Mouse (Mus musculus) neural tube, embryonic 15.5 days (tissue): ENCODE measurements around the gene Glra4. TPM values are rescaled to one million over a fixed set of nuclear protein-coding genes. Genes with fewer than 3 reads are reported as not detected.

Experiments
- ATAC-seq: fragments of 200-750 bp; cut with Nextera tagmentation; 2 replicates; pipeline ENCODE4 v1.8.0; 2017; ENCODE audit warnings: mild to moderate bottlenecking, moderate TSS enrichment, moderate library complexity; ENCODE audit not compliant: low FRiP score
- H3K27ac ChIP-seq: fragments of 300-500 bp; sonication (generic); replicated peaks from 2 replicates; pipeline ENCODE4 v1.5.1; 2015; ENCODE audit warnings: mild to moderate bottlenecking, inconsistent platforms
- H3K27me3 ChIP-seq: fragments of 300-500 bp; sonication (generic); replicated peaks from 2 replicates; pipeline ENCODE4 v1.6.1; 2015; ENCODE audit warnings: inconsistent platforms
- H3K36me3 ChIP-seq: fragments of 300-500 bp; sonication (generic); 2 replicates; pipeline ENCODE4 v1.6.1; 2015; ENCODE audit warnings: inconsistent platforms
- H3K4me1 ChIP-seq: fragments of 300-500 bp; sonication (generic); 2 replicates; pipeline ENCODE4 v1.6.1; 2015; ENCODE audit warnings: inconsistent platforms
- H3K4me2 ChIP-seq: fragments of 300-500 bp; sonication (generic); 2 replicates; pipeline ENCODE4 v1.6.1; 2015; ENCODE audit warnings: inconsistent platforms, mild to moderate bottlenecking, moderate library complexity
- H3K4me3 ChIP-seq: fragments of 300-500 bp; sonication (generic); replicated peaks from 2 replicates; pipeline ENCODE4 v1.5.1; 2015; ENCODE audit warnings: mild to moderate bottlenecking, inconsistent platforms
- H3K9ac ChIP-seq: fragments of 300-500 bp; sonication (generic); replicated peaks from 2 replicates; pipeline ENCODE4 v1.6.1; 2015; ENCODE audit warnings: mild to moderate bottlenecking, inconsistent platforms
- H3K9me3 ChIP-seq: fragments of 300-500 bp; sonication (generic); replicated peaks from 2 replicates; pipeline ENCODE4 v1.6.1; 2016; ENCODE audit warnings: inconsistent platforms
- WGBS: fragments of 180-500 bp; shearing (Covaris S2); methylation state at CpG from one replicate; pipeline ENCODE4 v1.1.7; 2015; ENCODE audit warnings: mixed read lengths; 5-methylcytosine and 5-hydroxymethylcytosine counted together
- polyA plus RNA-seq: library from polyadenylated mRNA; unstranded; fragments of >200 nt; fragmentation: Nextera tagmentation; extraction: Ambion mirVana; gene quantifications from 2 replicates; pipeline ENCODE4 v1.2.1, GENCODE M21; 2015

The Glra4 gene
- polyA plus RNA-seq, 1 experiment from 2014 or later: not detected

- Histone ChIP-seq H3K4me1 (no peaks in the 10 kb centered on the region; the same call in 1 of the 2 replicates), H3K9ac (peak overlapping the region; percentile 54), H3K36me3 (no peaks in the 10 kb centered on the region), H3K4me2 (peak overlapping the region; percentile 60), H3K9me3 (no peaks in the 10 kb centered on the region), H3K27ac (peak overlapping the region; percentile 90), H3K4me3 (peak overlapping the region; percentile 46), H3K27me3 (no peaks in the 10 kb centered on the region)
- peak; percentile 15; the same call in 1 of the 2 replicates for ATAC-seq
- 34% methylated on average over 14 of the region's 14 CpGs for whole genome bisulfite sequencing
Measured at GRCm38 (mm10) chrX:136708782-136709181, 71.2 kb downstream of the Glra4 start.

GRCm38 (mm10) chrX:136708168-136708681 is 71.7 kb downstream of the Glra4 start:
- ATAC-seq: peak; percentile 93
- Histone ChIP-seq H3K4me3 (peak overlapping the region; percentile 46), H3K27me3 (no peaks in the 10 kb centered on the region), H3K36me3 (no peaks in the 10 kb centered on the region), H3K4me1 (no peaks in the 10 kb centered on the region; the same call in 1 of the 2 replicates), H3K27ac (peak overlapping the region; percentile 90), H3K9me3 (no peaks in the 10 kb centered on the region), H3K9ac (peak overlapping the region; percentile 54), H3K4me2 (peak overlapping the region; percentile 60)
- WGBS: 15% methylated on average over 18 of the region's 18 CpGs

Other genes with a start within 250 kb of the Glra4 start
- not detected in 2 replicates for gene Kir3dl2, start 236.1 kb downstream of the Glra4 start, polyA plus RNA-seq
- gene Tceal3, start 189.3 kb downstream of the Glra4 start, polyA plus RNA-seq: 75.6 and 89.4 TPM in 2 replicates
- gene Tceal1, start 72.2 kb downstream of the Glra4 start, polyA plus RNA-seq: 21.4 and 25.9 TPM in 2 replicates
- gene Morf4l2, start 36.5 kb downstream of the Glra4 start, polyA plus RNA-seq: 509 and 511 TPM in 2 replicates
- gene Plp1, start 42.5 kb upstream of the Glra4 start, polyA plus RNA-seq: 15.1 and 16.9 TPM in 2 replicates
- gene Rab9b, start 88.6 kb upstream of the Glra4 start, polyA plus RNA-seq: 22.1 and 22.2 TPM in 2 replicates
- gene H2bfm, start 147.2 kb upstream of the Glra4 start, polyA plus RNA-seq: not detected in 2 replicates
- 70.3 and 101 TPM in 2 replicates for gene Tmsb15b2, start 195.4 kb upstream of the Glra4 start, polyA plus RNA-seq
- 9.9 TPM in 2 replicates for gene Tmsb15l, start 196.7 kb upstream of the Glra4 start, polyA plus RNA-seq
- gene Tmsb15b1, start 196.7 kb upstream of the Glra4 start, polyA plus RNA-seq: 28.5 and 33.0 TPM in 2 replicates
- gene Zcchc18, start 213.0 kb upstream of the Glra4 start, polyA plus RNA-seq: 400 and 471 TPM in 2 replicates